Mouse (Mus musculus) heart, embryonic 11.5 days (tissue): ENCODE measurements around the gene Ccdc172. TPM values are rescaled to one million over a fixed set of nuclear protein-coding genes. Genes with fewer than 3 reads are reported as not detected.

ENCODE experiments used
- ATAC-seq: fragments of 200-750 bp; cut with Nextera tagmentation; replicated peaks from 2 replicates; pipeline ENCODE4 v1.8.0; 2017; ENCODE audit warnings: moderate library complexity; ENCODE audit not compliant: insufficient number of reproducible peaks, low FRiP score, low TSS enrichment
- H3K27ac ChIP-seq: fragments of 300-500 bp; sonication (generic); 2 replicates; pipeline ENCODE4 v1.5.1; 2014; ENCODE audit warnings: mild to moderate bottlenecking, low read depth, low read length
- H3K27me3 ChIP-seq: fragments of 300-500 bp; sonication (generic); 2 replicates; pipeline ENCODE4 v1.6.1; 2014; ENCODE audit warnings: mild to moderate bottlenecking, low read length, mixed read lengths; ENCODE audit not compliant: control insufficient read depth, insufficient read depth
- H3K36me3 ChIP-seq: fragments of 300-500 bp; sonication (generic); 2 replicates; pipeline ENCODE4 v1.6.1; 2014; ENCODE audit warnings: mild to moderate bottlenecking, low read length, moderate library complexity, mixed read lengths; ENCODE audit not compliant: control insufficient read depth, insufficient read depth
- H3K4me1 ChIP-seq: fragments of 300-500 bp; sonication (generic); 2 replicates; pipeline ENCODE4 v1.6.1; 2014; ENCODE audit warnings: low read length; ENCODE audit not compliant: control insufficient read depth, insufficient read depth
- H3K4me2 ChIP-seq: fragments of 300-500 bp; sonication (generic); 2 replicates; pipeline ENCODE4 v1.6.1; 2014; ENCODE audit warnings: mild to moderate bottlenecking, moderate library complexity
- H3K4me3 ChIP-seq: fragments of 300-500 bp; sonication (generic); 2 replicates; pipeline ENCODE4 v1.5.1; 2014; ENCODE audit warnings: low read depth, low read length
- H3K9ac ChIP-seq: fragments of 300-500 bp; sonication (generic); 2 replicates; pipeline ENCODE4 v1.6.1; 2014; ENCODE audit warnings: mild to moderate bottlenecking, low read depth, low read length, moderate library complexity
- H3K9me3 ChIP-seq: fragments of 300-500 bp; sonication (generic); replicated peaks from 2 replicates; pipeline ENCODE4 v1.6.1; 2016; ENCODE audit warnings: low read length; ENCODE audit not compliant: control insufficient read depth
- WGBS: fragments of 180-500 bp; shearing (Covaris S2); extraction: QIAGEN DNeasy Blood & Tissue Kit; methylation state at CpG from one replicate; pipeline ENCODE4 v1.1.7; 2014; ENCODE audit not compliant: insufficient replicate concordance; 5-methylcytosine and 5-hydroxymethylcytosine counted together
- polyA plus RNA-seq: library from polyadenylated mRNA; unstranded; fragments of >200 nt; fragmentation: Nextera tagmentation; extraction: Ambion mirVana; gene quantifications from 2 replicates; pipeline ENCODE4 v1.2.1, GENCODE M21; 2014

The Ccdc172 gene
- polyA plus RNA-seq, 1 experiment from 2014 or later, result not detected

DNA sequence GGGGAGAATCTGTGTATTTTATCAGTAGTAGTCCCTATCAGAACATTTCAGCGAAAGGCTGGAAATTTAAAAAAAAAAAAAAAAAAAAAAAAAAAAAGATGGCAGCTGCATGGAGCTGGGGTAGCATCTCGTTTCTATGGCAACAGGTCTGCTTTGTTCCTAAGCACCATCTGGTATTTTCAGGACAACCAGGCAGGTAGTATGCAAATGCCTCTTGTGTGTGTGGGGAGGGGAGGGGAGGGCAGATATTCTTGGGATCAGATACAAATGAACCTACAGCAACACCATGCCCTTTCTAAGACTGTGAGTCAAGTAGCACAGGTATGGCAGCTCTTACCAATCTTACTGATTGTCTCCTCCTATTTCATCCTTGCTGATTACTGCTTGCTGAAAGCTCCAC, 11.7 kb upstream of the Ccdc172 start:
- H3K9ac ChIP-seq, result no peak overlapping the region
- no peaks in the 10 kb centered on the region for H3K9me3 ChIP-seq
- H3K36me3 ChIP-seq, result no peaks in the 10 kb centered on the region
- H3K27me3 ChIP-seq, result no peaks in the 10 kb centered on the region
- H3K4me2 ChIP-seq, result no peak overlapping the region
- WGBS, result 84% methylated on average over 2 of the region's 2 CpGs
- H3K4me1 ChIP-seq, result 0 out of 2 replicates have a peak, but pooled peaks cover 3% of the 10 kb centered on the region
- H3K4me3 ChIP-seq, result no peak overlapping the region
- ATAC-seq, result no peak
- no peak overlapping the region for H3K27ac ChIP-seq

DNA sequence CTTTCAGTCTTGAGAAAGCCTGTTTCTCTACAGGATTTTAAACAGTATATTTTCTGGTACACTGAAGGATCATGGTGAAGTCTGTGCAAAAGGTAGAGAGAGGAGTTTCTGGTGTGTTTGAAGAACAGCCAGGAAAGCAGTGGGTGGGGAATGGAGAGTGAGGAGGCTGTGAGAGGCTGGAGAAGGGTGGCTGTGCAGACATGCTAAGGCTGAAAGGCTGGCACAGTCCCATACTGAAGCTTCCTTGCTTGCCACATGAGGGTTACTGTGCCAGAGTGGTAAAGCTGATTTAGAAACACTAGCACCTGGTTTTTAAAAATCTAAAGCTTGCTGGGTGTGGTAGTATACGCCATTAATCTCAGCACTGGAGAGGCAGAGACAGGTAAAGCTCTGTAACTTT, 9.9 kb downstream of the Ccdc172 start:
- Histone ChIP-seq H3K9ac (no peak overlapping the region), H3K27ac (no peak overlapping the region), H3K36me3 (no peaks in the 10 kb centered on the region), H3K4me3 (no peak overlapping the region), H3K4me2 (no peak overlapping the region), H3K27me3 (no peaks in the 10 kb centered on the region), H3K9me3 (no peaks in the 10 kb centered on the region), H3K4me1 (no peaks in the 10 kb centered on the region; the same call in 1 of the 2 replicates)
- no peak for ATAC-seq
- WGBS, result 80% methylated on average over 1 of the region's 1 CpGs

GRCm38 (mm10) chr19:58523736-58524394, 12.1 kb downstream of the Ccdc172 start:
- ATAC-seq, result no peak
- Histone ChIP-seq H3K4me1 (no peaks in the 10 kb centered on the region; the same call in 1 of the 2 replicates), H3K9me3 (no peaks in the 10 kb centered on the region), H3K27ac (no peak overlapping the region), H3K4me2 (no peak overlapping the region), H3K9ac (no peak overlapping the region), H3K4me3 (no peak overlapping the region), H3K27me3 (no peaks in the 10 kb centered on the region), H3K36me3 (no peaks in the 10 kb centered on the region)
- 54% methylated on average over 12 of the region's 12 CpGs for WGBS

- Histone ChIP-seq H3K27ac (no peak overlapping the region), H3K27me3 (no peaks in the 10 kb centered on the region), H3K9me3 (no peaks in the 10 kb centered on the region), H3K9ac (no peak overlapping the region), H3K4me3 (no peak overlapping the region), H3K4me2 (no peak overlapping the region), H3K4me1 (no peaks in the 10 kb centered on the region; the same call in 1 of the 2 replicates), H3K36me3 (no peaks in the 10 kb centered on the region)
- ATAC-seq, result no peak
- 42% methylated on average over 12 of the region's 12 CpGs for WGBS
Measured at GRCm38 (mm10) chr19:58525457-58526239, 13.9 kb downstream of the Ccdc172 start.

DNA sequence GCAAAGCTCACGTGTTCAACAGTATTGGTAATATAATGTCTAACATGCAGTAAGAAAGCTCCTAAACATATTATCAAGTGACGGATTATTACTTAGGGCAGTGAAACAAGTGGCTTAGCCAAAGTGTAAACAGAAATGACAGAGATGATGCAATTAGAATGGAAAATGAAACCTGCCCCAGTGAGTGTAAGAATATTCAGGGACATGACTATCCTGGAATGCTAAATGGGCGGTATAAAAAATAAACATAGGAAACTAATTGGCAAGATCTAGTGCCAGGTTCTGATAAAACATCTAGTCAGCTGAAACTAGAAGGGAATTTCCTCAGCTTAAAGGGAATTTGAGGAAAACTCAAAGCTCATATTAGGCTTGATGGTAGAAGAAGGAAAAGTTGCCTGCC, 21.3 kb downstream of the Ccdc172 start:
- no peaks in the 10 kb centered on the region for H3K36me3 ChIP-seq
- no peak overlapping the region for H3K4me3 ChIP-seq
- no peak overlapping the region for H3K9ac ChIP-seq
- H3K4me2 ChIP-seq, result no peak overlapping the region
- WGBS, result 78% methylated on average over 3 of the region's 3 CpGs
- no peaks in the 10 kb centered on the region for H3K4me1 ChIP-seq
- no peak overlapping the region for H3K27ac ChIP-seq
- no peak for ATAC-seq
- no peaks in the 10 kb centered on the region for H3K27me3 ChIP-seq
- H3K9me3 ChIP-seq, result no peaks in the 10 kb centered on the region

GRCm38 (mm10) chr19:58536691-58537090, 24.9 kb downstream of the Ccdc172 start:
- Histone ChIP-seq H3K4me2 (no peak overlapping the region), H3K4me1 (no peaks in the 10 kb centered on the region), H3K27me3 (no peaks in the 10 kb centered on the region), H3K9me3 (no peaks in the 10 kb centered on the region), H3K4me3 (no peak overlapping the region), H3K36me3 (no peaks in the 10 kb centered on the region), H3K27ac (no peak overlapping the region), H3K9ac (no peak overlapping the region)
- 76% methylated on average over 10 of the region's 10 CpGs for WGBS
- no peak for ATAC-seq

- H3K27me3 ChIP-seq, result no peaks in the 10 kb centered on the region
- ATAC-seq, result no peak
- H3K4me3 ChIP-seq, result no peak overlapping the region
- no peaks in the 10 kb centered on the region for H3K36me3 ChIP-seq
- H3K4me2 ChIP-seq, result no peak overlapping the region
- H3K9ac ChIP-seq, result no peak overlapping the region
- H3K9me3 ChIP-seq, result no peaks in the 10 kb centered on the region
- 71% methylated on average over 5 of the region's 5 CpGs for WGBS
- no peaks in the 10 kb centered on the region for H3K4me1 ChIP-seq
- H3K27ac ChIP-seq, result no peak overlapping the region
Measured at GRCm38 (mm10) chr19:58540396-58540795, 28.6 kb downstream of the Ccdc172 start.

DNA sequence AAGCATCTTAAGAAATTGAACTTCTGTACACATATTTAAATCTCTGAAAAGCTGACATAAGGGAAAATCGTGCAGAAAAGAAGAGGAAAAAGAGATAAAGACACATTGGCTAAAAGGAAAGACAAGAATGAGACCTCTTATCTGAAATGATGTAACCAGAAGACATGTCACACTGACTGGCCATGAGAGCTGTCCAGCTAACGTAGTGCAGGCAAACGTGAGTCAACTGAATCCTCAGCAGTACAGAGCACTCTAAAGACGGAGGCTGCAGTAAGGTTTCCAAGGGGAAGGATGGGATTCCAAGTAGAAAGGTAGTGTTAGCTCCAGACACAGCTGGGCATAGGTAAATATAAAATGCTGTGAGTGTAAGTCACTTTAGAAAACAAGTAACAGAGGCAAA, 36.6 kb downstream of the Ccdc172 start:
- no peak overlapping the region for H3K9ac ChIP-seq
- no peaks in the 10 kb centered on the region for H3K27me3 ChIP-seq
- ATAC-seq, result no peak
- H3K27ac ChIP-seq, result no peak overlapping the region
- H3K4me3 ChIP-seq, result no peak overlapping the region
- H3K36me3 ChIP-seq, result no peaks in the 10 kb centered on the region
- H3K4me1 ChIP-seq, result no peaks in the 10 kb centered on the region
- no peak overlapping the region for H3K4me2 ChIP-seq
- 18% methylated on average over 4 of the region's 4 CpGs for WGBS
- H3K9me3 ChIP-seq, result no peaks in the 10 kb centered on the region
